Mouse (Mus musculus) c-Kit-negative CD71-positive TER-119-positive erythroid progenitor cells, embryonic 14.5 days (primary cell): ENCODE measurements at regions not wholly inside any gene's neighbourhood (a gene's known extent, or its start where the extent isn't known, plus 50 kb on each side); places are given as distances from the start of the nearest gene placed in this dataset.

Experiments used
- DNase-seq: peaks from one replicate; pipeline ENCODE4 v3.0.0-alpha.2; 2013; ENCODE audit warnings: low read depth, low spot score

DNA sequence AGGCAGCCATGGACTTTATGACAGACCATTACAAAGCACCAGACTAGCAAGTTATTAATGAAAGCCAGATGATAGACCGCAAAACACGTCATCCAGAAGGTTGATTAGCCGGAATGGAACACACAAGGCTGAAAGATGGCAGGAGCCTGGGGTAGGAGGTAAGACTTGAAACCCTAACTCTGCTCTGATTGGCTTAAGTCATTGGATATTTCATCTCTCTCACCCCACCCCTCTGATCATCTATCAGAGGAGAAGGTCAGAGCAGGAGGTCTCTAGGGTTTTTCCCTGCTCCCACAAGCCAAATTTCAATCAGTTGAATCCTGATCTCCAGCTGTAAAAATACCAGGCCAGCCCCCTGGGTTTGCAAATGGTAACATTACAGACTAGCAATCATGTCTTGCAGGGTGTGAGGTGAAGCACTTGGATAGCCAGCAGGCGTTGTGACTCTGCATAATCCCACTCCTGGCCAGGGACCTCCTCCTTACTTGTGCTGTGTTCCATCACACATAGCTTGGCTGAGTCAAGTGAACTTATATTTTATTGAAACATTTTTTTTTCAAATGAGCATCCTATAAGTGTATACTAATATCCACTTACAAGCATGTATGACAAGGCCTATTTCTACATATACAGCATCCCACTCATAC lies 114.6 kb upstream of the Tnp1 start:
- no peak for DNase-seq

DNA sequence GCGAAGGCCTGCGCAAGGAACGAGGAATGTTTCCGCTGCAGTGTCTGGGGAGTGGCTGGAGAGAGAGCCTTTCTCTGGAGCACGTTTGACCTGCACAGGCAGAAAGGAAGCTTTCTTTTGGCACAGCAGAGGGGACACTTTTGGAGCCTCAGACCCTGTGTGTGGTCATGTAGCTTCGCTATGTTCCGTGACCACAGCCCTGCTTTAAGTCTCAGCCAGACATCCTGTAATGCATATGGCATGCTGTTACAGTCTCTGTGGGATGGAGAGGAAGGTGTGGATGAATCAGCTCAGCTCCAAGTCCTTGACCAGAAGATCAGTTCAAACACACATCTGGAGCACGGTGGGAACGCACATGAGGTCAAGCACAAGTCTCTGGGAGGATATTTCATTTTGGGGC lies 107.3 kb upstream of the Tnp1 start:
- DNase-seq: no peak

- DNase-seq: no peak
Measured at GRCm38 (mm10) chr1:73118661-73119060, 103.0 kb upstream of the Tnp1 start.

DNA sequence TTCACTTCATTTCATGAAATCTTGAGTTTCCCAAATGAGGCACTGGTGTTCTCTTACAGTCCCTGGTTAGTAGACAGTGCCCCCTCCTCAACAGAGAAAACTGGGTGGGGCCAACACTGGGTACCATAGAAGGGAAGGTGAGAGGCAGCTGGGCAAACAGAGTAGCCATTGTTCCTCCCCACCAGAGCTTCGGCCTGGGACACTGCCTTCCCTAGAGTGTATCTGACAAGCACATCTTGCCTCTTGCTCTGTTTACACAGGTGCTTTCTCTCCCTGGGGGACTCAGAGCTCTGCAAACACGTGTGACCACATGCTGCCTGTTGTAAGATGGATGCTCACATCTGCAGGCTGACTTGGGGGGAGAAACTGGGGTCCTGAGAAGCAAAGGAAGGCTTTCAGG lies 100.8 kb upstream of the Tnp1 start:
- DNase-seq: no peak

DNA sequence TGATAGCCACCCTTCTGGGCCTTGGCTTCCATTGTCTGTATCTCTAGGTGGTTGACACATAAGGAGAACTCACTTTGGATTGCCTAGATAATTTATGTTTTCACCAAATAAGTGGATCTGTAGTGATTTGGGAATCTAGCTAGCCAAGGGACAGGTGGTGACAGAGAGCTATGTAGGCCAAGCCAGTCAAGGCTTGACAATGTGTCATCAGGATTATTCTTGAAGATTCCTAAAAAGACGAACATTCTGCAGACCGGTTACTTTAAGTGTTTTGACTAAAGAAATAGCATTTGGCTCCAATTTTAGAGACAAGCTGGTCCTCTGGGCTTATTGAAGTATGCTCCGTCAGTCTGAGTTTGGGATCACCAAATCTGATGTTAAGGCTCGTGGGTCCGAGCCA lies 100.1 kb upstream of the Tnp1 start:
- DNase-seq: no peak

GRCm38 (mm10) chr1:73113137-73113536 lies 97.4 kb upstream of the Tnp1 start:
- DNase-seq: no peak

DNA sequence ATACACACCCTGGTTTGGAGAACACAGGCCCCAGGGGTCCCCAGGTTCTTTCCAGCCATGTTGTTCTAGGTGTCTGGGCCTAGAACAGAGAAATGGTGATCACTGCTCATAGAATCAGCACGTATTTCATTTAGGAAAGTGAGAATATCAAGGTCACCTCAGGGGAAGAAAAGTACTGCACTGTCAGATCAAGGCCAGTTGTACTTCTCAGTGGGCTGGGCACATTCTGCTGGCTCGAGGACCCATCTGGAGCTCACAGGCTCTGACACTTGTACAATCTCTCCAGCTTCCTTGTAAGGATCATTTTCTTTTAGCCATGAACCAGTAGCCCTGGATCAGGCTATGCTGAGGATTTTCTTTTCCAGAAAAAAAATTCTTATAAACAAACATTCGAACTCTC lies 97.0 kb upstream of the Tnp1 start:
- DNase-seq: no peak

- no peak for DNase-seq
Measured at GRCm38 (mm10) chr1:73111911-73112310, 96.2 kb upstream of the Tnp1 start.

- no peak for DNase-seq
Measured at GRCm38 (mm10) chr1:73105856-73106463, 90.3 kb upstream of the Tnp1 start.

GRCm38 (mm10) chr1:73097645-73098440 lies 82.1 kb upstream of the Tnp1 start:
- DNase-seq: peak; percentile 48

DNA sequence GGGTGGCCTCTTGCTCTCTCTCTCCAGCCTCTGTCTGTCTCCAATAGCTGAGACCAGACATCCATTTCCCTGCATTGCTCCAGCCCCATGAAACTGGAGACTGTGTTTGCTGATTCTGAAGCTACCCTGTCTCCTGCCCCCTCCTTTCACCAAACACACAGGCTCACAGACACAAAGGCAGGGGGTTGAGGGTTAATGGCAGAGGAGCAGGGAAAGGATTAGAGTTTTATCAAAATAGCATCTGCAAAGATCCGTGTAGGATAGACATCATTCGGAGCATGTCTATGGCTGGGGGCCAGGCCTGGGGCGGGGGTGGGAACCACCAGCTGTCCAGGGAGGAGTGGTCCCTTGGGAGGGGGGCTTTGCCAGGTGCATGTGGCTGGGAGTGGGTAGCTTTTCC lies 73.9 kb upstream of the Tnp1 start:
- no peak for DNase-seq

- DNase-seq: no peak
Measured at GRCm38 (mm10) chr1:73088494-73088893, 72.8 kb upstream of the Tnp1 start.

DNA sequence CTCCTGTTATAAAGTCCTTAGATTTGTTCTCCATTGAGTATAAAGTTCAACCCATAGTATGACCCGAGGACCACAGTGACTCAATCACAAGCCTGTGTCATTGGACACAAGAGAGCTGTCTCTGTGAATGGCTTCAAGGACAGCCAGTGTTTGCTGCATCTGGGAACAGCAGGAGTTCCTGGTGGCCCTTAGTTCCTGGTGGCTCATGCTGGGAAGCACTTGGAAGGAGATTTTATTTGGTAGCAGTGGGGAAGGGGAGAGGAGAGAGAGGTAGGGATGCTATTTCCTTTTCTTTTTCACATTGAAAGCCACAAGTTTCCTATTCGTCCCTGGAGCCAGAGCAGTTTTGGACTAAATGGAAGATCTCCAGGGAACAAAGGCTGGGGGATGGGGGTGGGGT lies 69.2 kb upstream of the Tnp1 start:
- DNase-seq: no peak

GRCm38 (mm10) chr1:73083396-73083795 lies 67.7 kb upstream of the Tnp1 start:
- no peak for DNase-seq

DNA sequence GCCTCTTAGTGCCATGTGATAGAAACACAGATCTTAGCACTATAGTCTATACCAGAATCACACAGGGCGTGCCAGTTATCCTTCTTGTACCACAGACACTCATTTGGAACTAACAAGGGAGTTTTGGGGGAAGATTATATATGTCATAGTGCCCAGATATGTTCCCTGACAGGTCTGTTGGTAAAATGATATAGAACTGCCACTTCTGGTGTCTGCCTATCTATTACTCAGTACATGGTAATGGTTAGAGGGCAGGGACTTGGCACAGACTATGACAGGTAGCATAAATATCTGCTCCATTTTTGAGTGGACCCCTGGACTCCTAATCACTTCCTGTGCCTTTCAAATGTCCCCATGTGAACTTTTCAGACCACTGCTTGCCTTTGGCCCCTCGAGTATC lies 63.8 kb upstream of the Tnp1 start:
- no peak for DNase-seq

GRCm38 (mm10) chr1:73077156-73077555 lies 61.4 kb upstream of the Tnp1 start:
- DNase-seq: no peak

DNA sequence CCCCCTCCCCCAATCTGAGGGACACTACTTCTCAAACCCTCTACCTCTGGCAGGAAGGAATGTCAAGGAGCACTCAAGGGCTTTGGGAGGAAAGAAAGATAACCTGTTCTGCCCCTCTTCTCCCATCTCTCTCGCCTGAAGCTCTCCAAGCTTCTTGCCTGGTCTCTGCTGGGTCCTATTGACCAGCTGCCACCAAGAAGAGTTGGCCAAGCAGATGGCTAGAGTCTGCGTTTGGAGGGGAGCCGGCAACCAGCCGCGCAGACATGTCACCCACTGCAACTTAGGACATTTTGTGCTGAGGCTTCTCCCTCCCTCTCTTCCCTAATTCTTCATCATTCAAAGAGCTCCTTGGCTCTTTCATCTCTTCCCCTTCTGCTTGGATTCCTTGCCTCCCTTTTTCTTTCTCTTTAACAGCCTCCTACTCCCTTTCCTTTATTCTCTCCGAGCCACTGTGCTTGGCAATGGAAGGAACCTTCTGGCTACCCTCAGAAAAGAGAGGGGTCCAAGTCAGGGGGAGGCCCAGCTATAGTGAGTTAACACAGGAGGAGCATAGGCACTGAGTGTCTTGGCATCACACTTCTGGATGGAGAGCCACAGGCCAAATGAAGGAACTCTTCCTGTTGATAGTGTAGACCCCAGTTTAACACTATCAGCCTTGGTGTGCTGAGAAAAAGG lies 60.1 kb upstream of the Tnp1 start:
- DNase-seq: no peak

DNA sequence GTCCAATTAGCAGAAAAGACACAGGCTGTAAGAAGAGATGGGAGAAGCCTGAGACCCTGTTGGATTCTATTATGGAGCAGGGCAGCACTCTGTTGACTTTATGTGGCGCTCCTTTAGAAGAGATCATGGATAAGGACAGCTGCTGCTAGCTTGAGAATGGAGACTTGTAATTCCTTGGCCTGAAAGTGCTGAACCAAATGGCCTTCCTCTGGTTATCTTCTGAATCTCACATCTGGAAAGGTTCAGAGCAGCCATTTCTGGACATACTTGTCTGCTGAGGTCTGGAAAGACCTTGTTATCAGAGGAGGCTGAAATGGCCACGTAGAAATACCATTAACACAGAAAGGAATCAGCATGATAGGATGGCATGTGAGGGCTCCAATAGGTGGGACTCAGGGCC lies 59.5 kb upstream of the Tnp1 start:
- DNase-seq: no peak

- no peak for DNase-seq
Measured at GRCm38 (mm10) chr1:73074525-73074924, 58.8 kb upstream of the Tnp1 start.

- DNase-seq: peak; percentile 71
Measured at GRCm38 (mm10) chr1:73072237-73072904, 56.7 kb upstream of the Tnp1 start.

GRCm38 (mm10) chr1:73070126-73070525 lies 54.4 kb upstream of the Tnp1 start:
- no peak for DNase-seq
